Mouse (Mus musculus) liver, adult 2 months (tissue): ENCODE measurements around the gene Zfp786.

Experiments used
- CTCF ChIP-seq: fragments of 200-500 bp; IDR thresholded peaks from 2 replicates; pipeline ENCODE4 v1.5.1; 2011; ENCODE audit warnings: low read depth, low read length, control low read depth
- POLR2A ChIP-seq: fragments of 200-500 bp; IDR thresholded peaks from 2 replicates; pipeline ENCODE4 v1.6.1; 2011; ENCODE audit warnings: low read length, control low read depth; ENCODE audit not compliant: insufficient read depth; ENCODE audit errors: extremely low read depth

DNA sequence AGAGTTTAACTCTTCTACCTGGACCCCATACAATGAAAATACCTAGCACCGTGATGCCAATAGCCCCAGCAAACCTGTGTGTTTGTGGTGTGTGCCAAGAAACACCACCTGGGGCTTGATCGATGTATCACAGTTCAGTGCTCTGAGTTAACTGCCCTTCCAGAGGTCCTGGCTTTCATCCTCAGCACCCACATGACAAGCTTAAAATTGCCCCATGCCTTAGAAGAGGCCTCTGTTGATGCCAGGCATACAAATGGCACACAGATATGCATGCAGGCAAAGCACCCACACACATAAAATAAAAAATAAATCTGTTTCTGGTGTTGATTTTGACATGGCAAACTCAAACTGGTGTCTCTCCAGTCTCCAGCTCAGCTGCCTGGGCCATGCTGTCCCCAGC is 38.1 kb downstream of the Zfp786 start:
- TF ChIP-seq CTCF = no peak
- TF ChIP-seq POLR2A = no peak
